Mouse (Mus musculus): ENCODE measurements around the gene Ccdc144b. TPM values are rescaled to one million over a fixed set of nuclear protein-coding genes. Genes with fewer than 3 reads are reported as not detected.

The Ccdc144b gene
- not detected in 2 replicates for polyA plus RNA-seq (2015; fragmentation: Nextera tagmentation; extraction: Ambion mirVana)

DNA sequence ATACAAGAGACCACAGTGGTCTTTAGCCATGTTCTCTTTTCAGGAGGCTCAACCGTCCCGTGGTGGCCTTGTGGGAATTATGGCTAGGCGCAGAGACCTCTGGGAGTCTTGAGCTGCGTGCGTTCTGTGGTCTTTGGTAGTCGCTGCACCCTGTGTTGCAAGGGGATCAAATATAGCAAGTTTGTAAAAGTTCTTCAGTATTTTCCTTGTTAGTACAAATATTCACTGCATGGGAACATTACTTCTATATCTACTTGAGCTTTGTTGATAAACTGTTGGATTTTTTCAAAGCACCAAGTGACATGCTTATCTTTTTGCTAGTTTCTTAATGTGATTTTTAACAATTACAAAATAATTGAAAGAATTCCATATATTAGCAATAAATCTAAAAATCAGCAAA, at the start of gene Ccdc144b:
Ccdc144b (minus strand) TSS at position 101 of the 400 bp plus-strand sequence.
- no peak within 1 kb of the TSS for H3K27ac ChIP-seq
- 91% methylated on average over 6 of the region's 6 CpGs for WGBS
- H3K4me1 ChIP-seq = no peaks in the 10 kb centered on the region
- H3K9me3 ChIP-seq = no peaks in the 10 kb centered on the region
- H3K27me3 ChIP-seq = no peaks in the 10 kb centered on the region
- H3K36me3 ChIP-seq = no peaks in the 10 kb centered on the region
- no peak for ATAC-seq (ENCODE audit: borderline replicate concordance, extremely low read depth, low FRiP score, low TSS enrichment)
- H3K9ac ChIP-seq = no peak within 1 kb of the TSS
- H3K4me2 ChIP-seq = no peak within 1 kb of the TSS
- no peak within 1 kb of the TSS for H3K4me3 ChIP-seq

DNA sequence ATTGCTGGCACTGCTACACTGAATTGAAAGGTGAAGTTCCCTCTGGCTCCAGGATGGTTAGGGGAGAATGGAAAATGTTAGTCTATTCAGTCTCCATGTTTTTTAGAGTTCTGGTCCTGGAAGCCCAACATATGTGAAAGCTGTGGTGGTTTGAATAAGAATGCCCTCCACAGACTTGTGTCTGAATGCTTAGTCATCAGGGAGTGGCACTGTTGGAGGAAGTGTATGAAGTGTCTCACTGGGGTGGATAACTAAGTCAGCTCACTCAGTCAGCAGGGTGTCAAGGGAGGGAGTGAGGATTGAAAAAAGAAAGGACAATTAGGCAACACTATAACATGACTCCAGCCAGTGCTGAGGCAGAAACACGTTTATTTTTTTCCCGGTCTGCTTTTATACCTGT, 42.0 kb upstream of the Ccdc144b start:
- H3K4me3 ChIP-seq = no peak overlapping the region
- H3K4me1 ChIP-seq = no peaks in the 10 kb centered on the region
- 0 out of 2 replicates have a peak, but pooled peaks cover 4% of the 10 kb centered on the region for H3K36me3 ChIP-seq
- WGBS = 80% methylated on average over 2 of the region's 2 CpGs
- no peak overlapping the region for H3K4me2 ChIP-seq
- no peak overlapping the region for H3K27ac ChIP-seq
- no peaks in the 10 kb centered on the region for H3K27me3 ChIP-seq
- no peak overlapping the region for H3K9ac ChIP-seq
- ATAC-seq (ENCODE audit: borderline replicate concordance, extremely low read depth, low FRiP score, low TSS enrichment) = no peak
- no peaks in the 10 kb centered on the region for H3K9me3 ChIP-seq

- H3K36me3 ChIP-seq = peaks cover 64% of the 10 kb centered on the region
These were observed 34.2 kb upstream of the Ccdc144b start for GRCm38 (mm10) chr3:36087591-36087990.

GRCm38 (mm10) chr3:36085394-36085793, 32.0 kb upstream of the Ccdc144b start:
- ATAC-seq (ENCODE audit: borderline replicate concordance, extremely low read depth, low FRiP score, low TSS enrichment) = no peak; the same call in 1 of the 2 replicates
- Histone ChIP-seq H3K4me3 (no peak overlapping the region), H3K9ac (no peak overlapping the region), H3K9me3 (no peaks in the 10 kb centered on the region), H3K27me3 (no peaks in the 10 kb centered on the region), H3K4me2 (no peak overlapping the region), H3K4me1 (no peaks in the 10 kb centered on the region), H3K27ac (no peak overlapping the region), H3K36me3 (peaks cover 82% of the 10 kb centered on the region)
- WGBS = 99% methylated on average over 5 of the region's 5 CpGs

More at GRCm38 (mm10) chr3:36087591-36087990, 34.2 kb upstream of the Ccdc144b start:
- 90% methylated on average over 9 of the region's 9 CpGs for WGBS
- Histone ChIP-seq H3K4me3 (no peak overlapping the region), H3K9me3 (no peaks in the 10 kb centered on the region), H3K4me2 (no peak overlapping the region), H3K9ac (no peak overlapping the region), H3K27ac (no peak overlapping the region), H3K27me3 (no peaks in the 10 kb centered on the region), H3K4me1 (no peaks in the 10 kb centered on the region)
- ATAC-seq (ENCODE audit: borderline replicate concordance, extremely low read depth, low FRiP score, low TSS enrichment) = no peak

GRCm38 (mm10) chr3:36083381-36083780, 30.0 kb upstream of the Ccdc144b start:
- H3K36me3 ChIP-seq = peaks cover 79% of the 10 kb centered on the region
- H3K27ac ChIP-seq = no peak overlapping the region
- WGBS = 93% methylated on average over 7 of the region's 7 CpGs
- H3K4me3 ChIP-seq = no peak overlapping the region
- no peaks in the 10 kb centered on the region for H3K27me3 ChIP-seq
- H3K9ac ChIP-seq = no peak overlapping the region
- no peaks in the 10 kb centered on the region for H3K9me3 ChIP-seq
- no peak for ATAC-seq (ENCODE audit: borderline replicate concordance, extremely low read depth, low FRiP score, low TSS enrichment)
- no peak overlapping the region for H3K4me2 ChIP-seq
- H3K4me1 ChIP-seq = no peaks in the 10 kb centered on the region

DNA sequence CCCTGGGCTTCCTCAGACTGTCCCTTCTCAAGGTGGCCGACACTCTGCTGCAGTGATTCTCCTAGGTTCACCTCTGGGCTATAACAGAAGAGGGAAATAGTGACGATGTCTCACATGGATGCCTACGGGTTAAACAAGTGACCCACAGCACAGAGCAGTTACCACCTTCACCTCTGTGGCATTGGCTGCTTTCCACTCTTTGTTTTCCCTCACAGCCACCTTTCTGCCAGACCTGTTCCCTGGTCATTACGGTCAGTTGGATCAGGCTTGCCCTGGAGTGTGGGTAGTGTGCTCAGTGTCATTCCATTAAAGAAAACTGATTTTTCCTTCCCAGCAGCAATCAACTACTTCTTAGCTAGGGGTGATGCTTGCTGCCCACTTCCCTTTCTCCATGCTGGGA, 29.5 kb upstream of the Ccdc144b start:
- H3K4me3 ChIP-seq = no peak overlapping the region
- no peaks in the 10 kb centered on the region for H3K27me3 ChIP-seq
- no peak overlapping the region for H3K4me2 ChIP-seq
- H3K4me1 ChIP-seq = no peaks in the 10 kb centered on the region
- H3K9ac ChIP-seq = no peak overlapping the region
- H3K9me3 ChIP-seq = no peaks in the 10 kb centered on the region
- H3K36me3 ChIP-seq = peaks cover 79% of the 10 kb centered on the region
- WGBS = 93% methylated on average over 4 of the region's 4 CpGs
- no peak for ATAC-seq (ENCODE audit: borderline replicate concordance, extremely low read depth, low FRiP score, low TSS enrichment)
- no peak overlapping the region for H3K27ac ChIP-seq

- 91% methylated on average over 5 of the region's 5 CpGs for WGBS
- H3K36me3 ChIP-seq = peaks cover 85% of the 10 kb centered on the region
These were observed 27.4 kb upstream of the Ccdc144b start for GRCm38 (mm10) chr3:36080741-36081140.

GRCm38 (mm10) chr3:36079886-36080285, 26.5 kb upstream of the Ccdc144b start:
- Histone ChIP-seq H3K4me2 (no peak overlapping the region), H3K36me3 (peaks cover 85% of the 10 kb centered on the region), H3K4me3 (no peak overlapping the region), H3K9ac (no peak overlapping the region), H3K9me3 (no peaks in the 10 kb centered on the region), H3K27me3 (no peaks in the 10 kb centered on the region), H3K4me1 (no peaks in the 10 kb centered on the region), H3K27ac (no peak overlapping the region)
- 87% methylated on average over 5 of the region's 5 CpGs for WGBS
- no peak for ATAC-seq (ENCODE audit: borderline replicate concordance, extremely low read depth, low FRiP score, low TSS enrichment)

More at GRCm38 (mm10) chr3:36080741-36081140, 27.4 kb upstream of the Ccdc144b start:
- Histone ChIP-seq H3K4me3 (no peak overlapping the region), H3K27me3 (no peaks in the 10 kb centered on the region), H3K9ac (no peak overlapping the region), H3K27ac (no peak overlapping the region), H3K4me2 (no peak overlapping the region), H3K9me3 (no peaks in the 10 kb centered on the region), H3K4me1 (no peaks in the 10 kb centered on the region)
- ATAC-seq (ENCODE audit: borderline replicate concordance, extremely low read depth, low FRiP score, low TSS enrichment) = no peak

DNA sequence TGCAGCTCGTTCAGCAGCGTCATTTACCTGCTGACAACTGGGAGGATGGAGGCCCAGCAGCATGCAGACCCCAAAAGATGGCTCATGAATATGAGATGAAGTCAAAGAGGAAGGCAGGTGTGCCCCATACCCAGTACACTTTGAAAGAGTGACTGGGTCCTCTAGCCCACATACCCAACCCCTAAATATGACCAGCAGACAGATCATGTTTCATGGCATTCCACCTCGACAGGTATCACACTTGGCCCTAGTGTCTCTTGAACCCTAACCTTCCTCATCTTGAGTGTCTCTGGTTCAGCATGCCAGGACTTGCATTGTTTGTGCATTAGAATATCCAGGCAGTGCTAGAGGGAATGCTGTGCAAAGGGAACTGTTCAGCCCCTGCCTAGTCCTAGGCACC, 24.0 kb upstream of the Ccdc144b start:
- H3K4me1 ChIP-seq = no peaks in the 10 kb centered on the region
- no peaks in the 10 kb centered on the region for H3K27me3 ChIP-seq
- no peak overlapping the region for H3K27ac ChIP-seq
- no peak overlapping the region for H3K4me2 ChIP-seq
- H3K9ac ChIP-seq = no peak overlapping the region
- H3K4me3 ChIP-seq = no peak overlapping the region
- H3K36me3 ChIP-seq = peaks cover 87% of the 10 kb centered on the region
- 85% methylated on average over 3 of the region's 3 CpGs for WGBS
- no peaks in the 10 kb centered on the region for H3K9me3 ChIP-seq
- no peak for ATAC-seq (ENCODE audit: borderline replicate concordance, extremely low read depth, low FRiP score, low TSS enrichment)

DNA sequence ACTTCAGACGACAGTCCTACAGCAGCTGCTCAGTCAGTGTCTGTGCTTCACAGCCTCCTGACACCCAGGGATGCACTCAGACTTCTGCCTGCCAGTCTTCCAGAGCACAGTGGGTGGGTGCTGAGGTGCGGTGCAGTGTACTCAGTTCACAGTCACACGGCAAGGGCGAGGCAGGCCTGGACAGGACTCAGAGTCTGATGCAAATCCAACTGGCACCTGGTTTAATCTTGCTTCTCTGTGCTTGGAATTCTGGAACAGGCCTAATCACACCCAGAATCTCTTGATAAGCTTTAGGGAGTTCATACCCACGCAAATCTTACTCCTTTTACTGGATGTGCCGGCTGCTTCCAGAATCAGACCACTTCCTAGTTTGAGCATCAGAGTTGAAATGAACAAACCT, 22.1 kb upstream of the Ccdc144b start:
- Histone ChIP-seq H3K4me3 (no peak overlapping the region), H3K4me2 (no peak overlapping the region), H3K27me3 (no peaks in the 10 kb centered on the region), H3K4me1 (no peaks in the 10 kb centered on the region), H3K27ac (no peak overlapping the region), H3K9ac (no peak overlapping the region), H3K36me3 (peaks cover 76% of the 10 kb centered on the region), H3K9me3 (no peaks in the 10 kb centered on the region)
- ATAC-seq (ENCODE audit: borderline replicate concordance, extremely low read depth, low FRiP score, low TSS enrichment) = no peak
- 90% methylated on average over 6 of the region's 6 CpGs for WGBS

- H3K36me3 ChIP-seq = peaks cover 70% of the 10 kb centered on the region
These were observed 20.9 kb upstream of the Ccdc144b start for GRCm38 (mm10) chr3:36074231-36074630.

GRCm38 (mm10) chr3:36071047-36071446, 17.7 kb upstream of the Ccdc144b start:
- Histone ChIP-seq H3K27me3 (no peaks in the 10 kb centered on the region), H3K27ac (no peak overlapping the region), H3K36me3 (peaks cover 40% of the 10 kb centered on the region), H3K9ac (no peak overlapping the region), H3K4me1 (peaks cover 15% of the 10 kb centered on the region), H3K4me2 (no peak overlapping the region), H3K4me3 (no peak overlapping the region), H3K9me3 (no peaks in the 10 kb centered on the region)
- ATAC-seq (ENCODE audit: borderline replicate concordance, extremely low read depth, low FRiP score, low TSS enrichment) = no peak
- WGBS = 73% methylated on average over 5 of the region's 5 CpGs

More at GRCm38 (mm10) chr3:36074231-36074630, 20.9 kb upstream of the Ccdc144b start:
- H3K4me1 ChIP-seq = no peaks in the 10 kb centered on the region
- H3K27me3 ChIP-seq = no peaks in the 10 kb centered on the region
- H3K9me3 ChIP-seq = no peaks in the 10 kb centered on the region
- no peak for ATAC-seq (ENCODE audit: borderline replicate concordance, extremely low read depth, low FRiP score, low TSS enrichment)
- no peak overlapping the region for H3K4me3 ChIP-seq
- 92% methylated on average over 6 of the region's 6 CpGs for WGBS
- no peak overlapping the region for H3K9ac ChIP-seq
- no peak overlapping the region for H3K4me2 ChIP-seq
- H3K27ac ChIP-seq = no peak overlapping the region

GRCm38 (mm10) chr3:36070436-36070835, 17.1 kb upstream of the Ccdc144b start:
- Histone ChIP-seq H3K27me3 (no peaks in the 10 kb centered on the region), H3K4me1 (peaks cover 15% of the 10 kb centered on the region), H3K36me3 (peaks cover 34% of the 10 kb centered on the region), H3K27ac (no peak overlapping the region), H3K4me2 (no peak overlapping the region), H3K9me3 (no peaks in the 10 kb centered on the region), H3K9ac (no peak overlapping the region), H3K4me3 (no peak overlapping the region)
- 90% methylated on average over 4 of the region's 4 CpGs for WGBS
- no peak for ATAC-seq (ENCODE audit: borderline replicate concordance, extremely low read depth, low FRiP score, low TSS enrichment)

Data from lung, embryonic 15.5 days (tissue).